Mouse (Mus musculus) cortical plate, adult 2 months (tissue): ENCODE data around the gene Tnfaip2. TPM values are rescaled to one million over a fixed set of nuclear protein-coding genes. Genes with fewer than 3 reads are reported as not detected.

Experiments
- H3K27ac ChIP-seq: fragments of 200-500 bp; 2 replicates; pipeline ENCODE4 v1.5.1; 2012; ENCODE audit warnings: low read length, control low read depth, inconsistent platforms; ENCODE audit not compliant: insufficient read depth
- H3K4me1 ChIP-seq: fragments of 200-500 bp; 2 replicates; pipeline ENCODE4 v1.6.1; 2011; ENCODE audit warnings: low read length; ENCODE audit not compliant: control insufficient read depth, insufficient read depth
- H3K4me3 ChIP-seq: fragments of 200-500 bp; 2 replicates; pipeline ENCODE4 v1.5.1; 2011; ENCODE audit warnings: mild to moderate bottlenecking, low read length, control low read depth; ENCODE audit not compliant: insufficient read depth
- CTCF ChIP-seq: fragments of 200-500 bp; IDR thresholded peaks from 2 replicates; pipeline ENCODE4 v1.5.1; 2011; ENCODE audit warnings: mild to moderate bottlenecking, control low read depth, low read length; ENCODE audit not compliant: insufficient read depth; ENCODE audit errors: extremely low read depth
- POLR2A ChIP-seq: fragments of 200-500 bp; IDR thresholded peaks from 2 replicates; pipeline ENCODE4 v1.6.1; 2011; ENCODE audit warnings: mild to moderate bottlenecking, low read length, control low read depth; ENCODE audit not compliant: insufficient read depth; ENCODE audit errors: extremely low read depth
- polyA plus RNA-seq: library from polyadenylated mRNA; depleted of rRNA; stranded (reverse); fragments of >200 nt; gene quantifications from 2 replicates; pipeline ENCODE4 v1.2.3, GENCODE M21; 2012

The Tnfaip2 gene
- polyA plus RNA-seq, 1 experiment, result 0.79 TPM

DNA sequence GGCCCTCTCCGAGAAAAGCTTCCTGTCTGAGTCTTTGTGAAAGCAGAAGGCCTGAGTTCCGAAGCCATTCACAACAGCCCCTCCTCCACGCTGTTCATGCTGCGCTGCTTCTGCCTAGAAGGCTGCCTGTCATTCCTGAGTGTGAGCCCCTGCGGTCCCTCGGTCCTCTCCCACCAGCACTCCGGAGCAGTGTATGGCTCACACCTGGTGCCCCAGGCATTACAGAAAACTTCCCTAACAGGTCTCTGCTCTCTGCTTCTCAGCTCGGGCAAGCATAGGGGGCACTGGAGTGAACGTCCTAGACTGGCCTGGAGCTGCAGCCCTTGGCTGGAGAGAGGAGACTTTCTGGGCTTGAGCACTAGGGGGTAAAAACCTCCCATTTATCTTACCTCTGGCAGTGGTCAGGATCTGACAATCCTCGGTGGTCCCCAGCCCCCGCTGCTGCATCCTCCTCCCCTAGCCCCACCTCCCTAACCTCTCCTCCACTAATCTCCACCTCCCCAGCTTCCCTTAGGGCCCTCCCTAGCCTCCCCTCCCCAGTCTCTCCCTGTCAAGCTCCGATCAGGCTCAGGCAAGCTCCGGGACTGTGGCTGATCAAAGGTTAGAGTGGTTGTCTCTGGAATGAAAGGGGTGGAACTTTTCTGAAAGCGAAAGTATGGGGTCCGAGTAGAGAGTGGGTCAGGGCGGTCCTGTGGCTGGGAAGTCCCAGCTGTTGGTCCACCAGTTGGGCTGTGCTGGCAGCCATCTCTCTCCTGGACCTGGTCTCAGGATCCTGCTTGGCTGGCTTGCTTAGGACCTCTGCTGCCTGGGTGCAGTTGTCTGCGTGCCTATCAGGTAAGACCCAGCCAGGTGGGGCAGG is 25.1 kb upstream of the Tnfaip2 start, which contains the start of gene Exoc3l4:
Exoc3l4 (plus strand) TSS at position 97 of the 859 bp plus-strand sequence.
- H3K4me1 ChIP-seq, result peaks cover 1% of the 10 kb centered on the region; the same call in 1 of the 2 replicates
- H3K27ac ChIP-seq, result no peak within 1 kb of the TSS
- no peak within 1 kb of the TSS for H3K4me3 ChIP-seq
- no peak for TF ChIP-seq CTCF
- TF ChIP-seq POLR2A, result no peak

DNA sequence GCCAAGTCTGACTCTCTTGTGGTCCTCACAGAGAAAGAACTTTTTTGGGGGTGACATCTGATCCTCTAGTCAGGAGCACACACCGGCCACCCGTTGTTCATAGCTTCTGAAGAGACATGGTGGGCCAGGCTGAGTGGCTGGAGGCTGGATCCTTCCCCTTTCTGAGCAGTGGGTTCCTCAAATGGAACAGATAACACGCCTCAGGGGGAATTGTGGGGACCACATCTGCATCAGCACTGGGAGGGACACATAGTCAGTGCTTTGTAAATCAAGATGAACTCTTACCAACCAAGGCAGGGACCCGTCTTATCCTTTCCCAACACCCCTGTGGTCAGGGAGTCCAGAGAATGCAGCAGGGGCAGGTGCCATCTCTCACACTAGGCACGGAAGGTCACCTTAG is 22.4 kb upstream of the Tnfaip2 start:
- Histone ChIP-seq H3K4me1 (peaks cover 1% of the 10 kb centered on the region; the same call in 1 of the 2 replicates), H3K4me3 (no peak overlapping the region), H3K27ac (no peak overlapping the region)
- TF ChIP-seq POLR2A (no peak), CTCF (no peak)

DNA sequence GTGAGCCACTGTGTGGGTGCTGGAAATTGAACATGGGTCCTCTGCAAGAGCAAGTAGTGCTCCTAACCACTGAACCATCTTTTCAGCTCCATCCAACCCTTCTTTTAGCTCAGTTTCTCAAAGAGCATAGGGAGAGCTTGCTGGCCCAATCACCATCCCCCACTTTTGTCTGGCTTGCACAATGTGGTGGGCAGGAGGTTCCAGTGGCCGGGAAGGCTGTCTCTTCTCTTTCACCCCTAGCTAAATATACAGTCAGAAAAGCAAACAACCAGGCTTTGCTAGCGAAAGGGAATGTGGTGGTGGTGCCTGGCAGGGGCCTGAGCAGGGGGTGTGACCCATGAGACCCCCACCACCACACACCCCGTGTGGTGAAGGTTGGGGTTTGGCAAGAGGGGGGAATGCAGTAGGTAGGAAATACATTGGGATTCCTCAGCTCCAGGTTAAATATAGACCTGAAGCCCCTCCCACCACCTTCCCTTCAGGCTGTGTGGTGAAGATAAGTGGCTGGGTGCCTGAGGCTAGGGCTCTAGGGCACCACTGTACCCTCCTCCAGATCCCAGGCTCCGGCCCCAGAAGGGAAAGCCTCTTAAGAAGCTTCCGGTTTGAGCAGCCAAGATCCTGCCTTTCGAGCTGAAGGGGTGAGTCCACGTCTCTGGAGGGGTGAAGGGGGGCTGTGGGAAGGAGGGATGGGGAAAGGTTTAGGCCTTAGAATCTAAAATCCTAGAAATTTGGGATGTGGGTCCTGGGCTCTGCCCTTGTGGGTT is 21.1 kb upstream of the Tnfaip2 start:
- TF ChIP-seq CTCF (no peak), POLR2A (no peak)
- no peak overlapping the region for H3K27ac ChIP-seq
- H3K4me3 ChIP-seq, result no peak overlapping the region
- peaks cover 1% of the 10 kb centered on the region; the same call in 1 of the 2 replicates for H3K4me1 ChIP-seq

DNA sequence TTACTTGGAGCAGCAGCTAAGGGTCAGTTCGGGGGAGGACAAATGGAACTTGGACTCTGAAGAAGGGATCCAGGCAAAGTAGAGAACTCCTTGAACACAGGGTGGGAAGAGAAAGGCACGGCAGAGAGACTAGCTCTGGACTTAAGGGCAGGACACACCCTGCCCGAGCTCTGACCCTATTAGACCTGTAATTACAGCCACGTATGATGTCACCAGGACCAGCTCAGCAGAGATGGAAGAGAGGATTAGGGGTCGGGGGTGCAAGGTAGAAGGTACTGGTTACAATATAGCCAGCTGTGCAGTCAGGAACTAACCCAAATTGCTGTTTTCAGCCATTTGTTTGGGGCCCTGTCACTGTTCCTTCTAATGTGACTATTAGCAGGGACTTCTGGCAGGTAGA is 19.4 kb upstream of the Tnfaip2 start:
- TF ChIP-seq CTCF, result no peak
- TF ChIP-seq POLR2A, result no peak
- Histone ChIP-seq H3K4me1 (peaks cover under 1% of the 10 kb centered on the region; the same call in 1 of the 2 replicates), H3K4me3 (no peak overlapping the region), H3K27ac (no peak overlapping the region)

DNA sequence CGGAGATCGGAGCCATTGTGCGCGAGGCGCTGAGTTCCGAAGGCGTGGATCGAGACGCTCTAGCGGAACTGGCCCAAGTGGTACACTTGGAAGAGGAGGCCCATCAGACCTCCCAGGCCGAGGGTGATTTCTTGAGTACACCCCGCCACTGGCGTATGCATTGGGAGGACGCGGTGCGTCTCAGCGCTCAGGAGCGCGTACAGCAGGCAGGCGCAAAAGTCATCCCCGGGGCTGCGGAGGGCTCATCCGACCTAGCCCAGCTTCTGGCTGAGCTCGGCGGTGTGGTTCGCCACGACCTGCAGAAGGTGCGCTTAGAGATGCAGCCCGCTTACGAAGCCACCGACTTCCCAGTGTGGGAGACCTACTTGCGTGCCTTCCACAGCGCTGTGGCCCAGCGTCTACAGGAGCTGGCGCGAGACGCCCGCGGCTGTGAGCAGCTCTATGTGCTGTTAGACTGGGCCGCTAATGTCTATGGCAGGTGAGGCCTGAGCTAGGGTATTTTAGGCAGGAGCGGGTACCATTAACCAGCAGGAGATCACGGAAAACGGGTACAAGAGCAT is 18.6 kb upstream of the Tnfaip2 start:
- Histone ChIP-seq H3K27ac (no peak overlapping the region), H3K4me3 (no peak overlapping the region), H3K4me1 (no peaks in the 10 kb centered on the region)
- no peak for TF ChIP-seq POLR2A
- TF ChIP-seq CTCF, result no peak

DNA sequence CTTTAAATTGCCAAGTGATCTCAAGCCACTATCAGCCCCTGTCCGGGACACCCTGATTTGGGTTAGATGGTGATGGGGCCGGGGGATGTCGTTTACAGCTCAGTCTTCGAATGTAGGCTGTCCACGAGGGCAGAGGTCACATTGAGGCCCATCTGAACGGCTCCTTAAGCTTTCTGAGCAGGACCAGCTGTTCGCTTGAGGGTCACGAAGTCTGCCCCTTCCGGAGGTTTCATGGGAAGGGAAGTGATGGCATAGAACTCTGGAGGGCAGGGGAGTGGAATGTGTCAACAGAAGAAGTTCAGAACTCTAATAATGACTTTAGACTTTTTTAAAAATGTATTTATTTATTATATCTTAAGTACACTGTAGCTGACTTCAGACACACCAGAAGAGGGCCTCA is 17.7 kb upstream of the Tnfaip2 start:
- H3K27ac ChIP-seq, result no peak overlapping the region
- TF ChIP-seq POLR2A (no peak), CTCF (no peak)
- H3K4me3 ChIP-seq, result no peak overlapping the region
- no peaks in the 10 kb centered on the region for H3K4me1 ChIP-seq

DNA sequence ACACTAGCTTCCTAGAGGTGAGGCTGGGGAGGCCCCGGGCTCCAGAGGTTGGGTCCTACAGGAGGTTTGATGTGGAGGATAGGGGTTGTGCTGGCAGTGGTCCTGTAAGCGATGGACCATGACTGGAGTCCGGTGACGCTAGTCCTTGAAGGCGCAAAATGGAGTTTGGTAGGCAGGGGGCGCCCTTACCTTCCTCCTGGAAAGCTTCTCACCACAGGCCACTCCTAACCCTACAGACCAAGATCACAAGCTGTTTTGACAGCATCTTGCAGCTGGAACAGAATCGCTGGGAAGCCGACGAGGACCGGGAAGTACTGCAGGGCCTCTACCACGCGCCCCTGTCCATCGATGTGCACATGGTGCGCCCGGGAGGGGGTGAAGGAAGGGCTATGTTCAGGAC is 17.0 kb upstream of the Tnfaip2 start:
- Histone ChIP-seq H3K4me3 (no peak overlapping the region), H3K27ac (no peak overlapping the region), H3K4me1 (0 out of 2 replicates have a peak, but pooled peaks cover 3% of the 10 kb centered on the region)
- TF ChIP-seq POLR2A, result no peak
- TF ChIP-seq CTCF, result peak; percentile 79

DNA sequence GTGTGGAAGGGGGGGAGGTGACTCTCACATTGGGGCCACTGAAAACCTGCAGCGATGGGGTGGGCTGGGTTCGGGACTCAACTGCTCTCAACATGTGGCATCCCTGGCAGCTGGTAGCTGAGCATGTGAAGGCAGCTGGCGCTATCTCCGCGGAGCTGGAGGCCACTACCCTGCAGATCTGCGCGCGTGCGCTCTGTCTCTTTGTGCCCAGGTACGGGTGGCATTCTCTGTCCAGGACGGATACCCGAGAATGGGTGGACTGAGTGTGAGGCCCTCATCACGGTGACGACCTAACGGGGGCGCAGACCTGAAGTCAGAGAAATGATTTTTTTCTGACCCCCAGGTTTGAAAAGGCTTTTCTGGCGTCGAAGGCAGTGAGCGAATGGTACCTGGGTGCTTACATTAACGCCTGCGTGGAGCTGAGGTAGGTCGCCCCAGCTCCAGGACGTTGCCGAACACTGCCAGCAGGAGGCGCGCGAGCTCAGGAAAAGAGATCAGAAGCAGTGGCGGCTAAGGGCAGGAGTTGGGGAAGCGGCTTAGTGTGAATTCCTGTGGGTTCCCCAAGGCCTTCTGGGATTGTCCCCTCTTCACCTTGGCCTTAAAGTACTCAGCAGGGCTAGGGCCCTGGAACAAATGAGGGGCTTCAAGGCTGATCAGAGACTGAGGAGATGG is 16.3 kb upstream of the Tnfaip2 start:
- Histone ChIP-seq H3K4me3 (no peak overlapping the region), H3K27ac (no peak overlapping the region), H3K4me1 (peaks cover 4% of the 10 kb centered on the region; the same call in 1 of the 2 replicates)
- peak; percentile 96 for TF ChIP-seq CTCF
- no peak for TF ChIP-seq POLR2A
